Mouse (Mus musculus) brain, embryonic 14.5 days (tissue): ENCODE measurements around the gene Ech1. TPM values are rescaled to one million over a fixed set of nuclear protein-coding genes. Genes with fewer than 3 reads are reported as not detected.

ENCODE experiments used
- DNase-seq: peaks from one replicate; pipeline ENCODE4 v3.0.0-alpha.2; 2011; ENCODE audit warnings: low read depth
- CTCF ChIP-seq: fragments of 200-500 bp; IDR thresholded peaks from 2 replicates; pipeline ENCODE4 v1.5.1; 2012; ENCODE audit warnings: inconsistent platforms, mild to moderate bottlenecking, moderate library complexity, borderline replicate concordance; ENCODE audit not compliant: insufficient read depth, insufficient read length; ENCODE audit errors: extremely low read depth
- POLR2A ChIP-seq: fragments of 200-500 bp; IDR thresholded peaks from 2 replicates; pipeline ENCODE4 v1.6.1; 2012; ENCODE audit warnings: mild to moderate bottlenecking, inconsistent platforms, borderline replicate concordance; ENCODE audit not compliant: poor library complexity, insufficient read depth, insufficient read length, severe bottlenecking; ENCODE audit errors: extremely low read depth
- polyA plus RNA-seq: library from polyadenylated mRNA; depleted of rRNA; stranded (reverse); fragments of >200 nt; gene quantifications from 2 replicates; pipeline ENCODE4 v1.2.3, GENCODE M21; 2012; rRNA removed

The Ech1 gene
- polyA plus RNA-seq, 1 experiment = 77.8 TPM

DNA sequence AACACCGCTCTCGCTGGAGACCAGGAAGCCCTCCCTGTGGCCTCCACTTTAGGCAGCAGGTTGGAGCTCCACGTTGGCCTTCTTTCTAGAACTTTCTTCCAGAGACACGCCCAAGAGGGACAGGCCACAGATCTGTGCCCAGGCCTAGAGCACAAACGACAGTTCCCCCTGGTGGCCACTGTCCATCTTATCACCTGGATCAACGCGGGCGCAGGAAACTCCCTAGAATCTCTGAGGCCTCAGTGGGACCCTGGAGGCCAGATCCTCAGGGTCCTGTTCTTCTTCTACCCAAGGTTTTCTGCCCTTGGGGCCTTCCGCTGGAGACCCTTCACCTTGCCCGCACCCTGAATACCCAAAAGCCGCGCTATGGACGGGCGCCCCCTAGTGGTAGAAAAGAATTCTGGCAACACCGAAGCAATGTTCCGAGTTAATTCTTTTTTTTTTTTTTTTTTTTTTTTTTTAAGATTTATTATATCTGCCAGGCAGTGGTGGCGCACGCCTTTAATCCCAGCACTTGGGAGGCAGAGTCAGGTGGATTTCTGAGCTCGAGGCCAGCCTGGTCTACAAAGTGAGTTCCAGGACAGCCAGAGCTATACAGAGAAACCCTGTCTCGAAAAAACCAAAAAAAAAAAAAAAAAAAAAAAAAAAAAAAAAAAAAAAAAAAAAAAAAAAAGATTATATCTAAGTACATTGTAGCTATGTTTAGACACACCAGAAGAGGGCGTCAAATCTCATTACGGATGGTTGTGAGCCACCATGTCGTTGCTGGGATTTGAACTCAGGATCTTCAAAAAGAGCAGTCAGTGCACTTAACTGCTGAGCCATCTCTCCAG is 42.7 kb downstream of the Ech1 start:
- TF ChIP-seq CTCF = peak; percentile 56; the same call in 1 of the 2 replicates
- peak; percentile 56 for DNase-seq

DNA sequence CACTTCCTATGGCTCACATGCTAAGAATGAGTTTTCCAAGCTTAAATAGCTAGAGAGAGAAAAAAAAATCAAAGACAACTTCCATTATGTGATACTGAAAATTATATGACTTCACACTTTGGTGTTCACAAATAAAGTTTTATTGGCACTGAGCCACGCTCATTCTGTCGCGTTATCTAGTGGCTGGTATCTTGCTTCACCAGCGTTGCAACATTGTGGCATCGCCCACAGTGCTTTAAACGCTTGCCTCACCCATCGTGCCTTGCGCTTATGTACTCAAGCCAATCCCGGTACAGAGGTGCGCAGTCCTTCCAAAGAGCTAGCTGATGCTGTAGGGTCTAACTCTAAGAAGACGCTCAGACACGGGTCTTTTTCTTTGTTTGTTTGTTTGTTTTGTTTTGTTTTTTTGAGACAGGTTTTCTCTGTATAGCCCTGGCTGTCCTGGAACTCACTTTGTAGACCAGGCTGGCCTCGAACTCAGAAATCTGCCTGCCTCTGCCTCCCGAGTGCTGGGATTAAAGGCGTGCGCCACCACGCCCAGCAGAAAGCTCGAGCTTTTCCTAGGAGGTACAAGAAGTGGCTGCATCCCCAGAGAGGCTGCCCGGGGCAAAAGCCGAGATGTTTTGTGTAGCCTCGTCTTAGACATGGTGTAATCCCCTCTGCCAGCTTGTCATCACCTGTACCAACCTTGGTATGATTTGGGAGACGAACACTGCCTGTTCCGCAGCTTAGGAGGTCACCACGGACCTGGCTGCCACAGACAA is 46.1 kb downstream of the Ech1 start:
- TF ChIP-seq CTCF (no peak), POLR2A (no peak)
- no peak for DNase-seq

DNA sequence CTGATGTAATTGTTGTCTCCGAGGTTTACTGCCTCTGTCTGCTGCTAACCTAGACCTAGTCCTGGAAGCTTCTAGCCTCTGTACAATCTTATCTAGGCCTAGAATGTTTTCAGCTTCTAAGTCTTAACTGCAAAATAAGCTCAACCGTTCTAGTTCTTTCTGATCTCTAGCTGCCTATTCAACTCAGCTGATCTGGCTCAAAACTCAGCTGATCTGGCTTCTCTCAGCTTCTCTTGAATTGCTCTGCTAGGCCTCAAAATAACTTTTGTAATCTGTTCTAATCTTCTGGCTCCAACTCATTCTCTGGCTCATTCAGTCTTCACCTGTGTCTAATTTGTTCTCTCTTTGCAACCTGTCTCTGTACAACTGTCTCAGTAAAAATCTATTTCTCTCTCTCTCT is 49.5 kb downstream of the Ech1 start:
- TF ChIP-seq POLR2A = no peak
- no peak for TF ChIP-seq CTCF
- no peak for DNase-seq

DNA sequence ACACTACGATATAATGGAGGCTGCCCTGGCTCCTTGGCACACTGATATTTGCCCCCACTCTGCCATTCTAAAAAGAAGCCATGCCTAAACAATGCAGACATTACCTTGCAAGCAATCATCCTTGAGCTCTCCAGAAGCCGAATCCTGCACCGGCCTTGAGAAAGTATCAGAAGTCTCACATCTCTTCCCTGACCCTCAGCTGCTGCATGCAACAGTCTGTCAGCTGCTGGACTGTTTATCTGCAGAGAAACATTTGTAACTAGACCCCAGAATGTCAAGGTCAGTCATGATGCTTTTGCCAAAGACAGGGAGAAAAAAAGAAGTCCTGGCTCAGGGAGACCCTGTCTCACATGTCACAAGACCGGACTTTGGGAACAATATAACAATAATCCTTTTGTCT is 51.1 kb downstream of the Ech1 start:
- TF ChIP-seq CTCF (no peak), POLR2A (no peak)
- DNase-seq = no peak

GRCm38 (mm10) chr7:28877155-28877554 is 52.1 kb downstream of the Ech1 start:
- DNase-seq = no peak
- TF ChIP-seq CTCF = no peak
- TF ChIP-seq POLR2A = no peak

GRCm38 (mm10) chr7:28877856-28878255 is 52.8 kb downstream of the Ech1 start:
- no peak for TF ChIP-seq CTCF
- TF ChIP-seq POLR2A = no peak
- DNase-seq = no peak

DNA sequence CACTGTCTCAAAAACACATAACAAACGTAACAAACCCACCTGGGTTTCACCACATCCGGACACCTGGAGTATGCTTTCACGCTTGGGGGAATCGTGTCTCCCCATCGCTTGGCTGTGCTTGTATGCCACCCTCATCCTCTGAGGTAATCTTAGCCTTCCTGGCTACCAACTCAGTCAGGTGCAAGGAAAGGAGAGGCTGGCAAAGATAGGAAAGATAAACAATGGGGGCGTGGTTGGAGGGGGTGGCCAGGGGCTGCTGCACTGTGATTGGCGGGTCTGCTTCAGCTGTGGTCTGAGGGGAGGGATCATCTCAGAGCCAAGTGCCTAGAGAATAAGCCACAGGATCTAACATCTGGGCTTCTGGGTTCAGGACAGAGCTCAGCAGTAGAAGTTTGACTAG is 54.6 kb downstream of the Ech1 start:
- DNase-seq = no peak
- TF ChIP-seq CTCF = no peak
- no peak for TF ChIP-seq POLR2A

- TF ChIP-seq CTCF = no peak
- no peak for TF ChIP-seq POLR2A
- DNase-seq = peak; percentile 11
These were observed 55.5 kb downstream of the Ech1 start for GRCm38 (mm10) chr7:28880554-28880953.

DNA sequence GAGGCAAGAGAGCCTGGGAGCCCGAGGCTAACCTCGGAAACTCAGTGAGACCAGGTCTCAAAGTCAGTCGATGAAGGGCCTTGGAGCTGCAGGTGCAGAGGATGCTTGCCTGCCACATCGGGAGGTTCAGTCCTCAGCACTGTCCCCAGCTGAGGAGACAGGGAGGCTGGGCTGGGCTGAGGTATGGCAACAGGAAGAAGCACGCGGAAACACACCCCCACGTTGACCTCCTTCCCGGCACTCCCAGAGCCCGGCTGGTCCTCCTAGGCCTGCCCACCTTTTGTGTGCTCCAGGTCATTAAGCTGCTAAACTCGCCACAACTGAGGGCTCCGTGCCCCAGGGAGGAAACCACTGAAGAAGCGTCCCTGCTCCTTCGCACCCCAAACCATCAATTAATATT is 56.2 kb downstream of the Ech1 start, which contains the start of gene Capn12:
TSS of gene Capn12 (plus strand) at position 224 of the 400 bp plus-strand sequence.
- DNase-seq = no peak
- TF ChIP-seq CTCF (no peak), POLR2A (no peak)

Other genes starting within 250 kb of the Ech1 start
- 83.9 and 92.0 TPM in 2 replicates for gene Samd4b, start 227.1 kb upstream of the Ech1 start, polyA plus RNA-seq
- 18.9 and 21.3 TPM in 2 replicates for gene Pak4, start 227.0 kb upstream of the Ech1 start, polyA plus RNA-seq
- gene Acp7, start 193.9 kb upstream of the Ech1 start, polyA plus RNA-seq = 0.11 and 0.30 TPM in 2 replicates
- gene Fbxo27, start 132.4 kb upstream of the Ech1 start, polyA plus RNA-seq = 18.0 and 22.0 TPM in 2 replicates
- gene Fbxo17, start 108.4 kb upstream of the Ech1 start, polyA plus RNA-seq = 3.3 and 4.1 TPM in 2 replicates
- 68.0 and 91.1 TPM in 2 replicates for gene Mrps12, start 83.4 kb upstream of the Ech1 start, polyA plus RNA-seq
- gene Sars2, start 83.2 kb upstream of the Ech1 start, polyA plus RNA-seq = 22.5 and 27.4 TPM in 2 replicates
- gene Ccer2, start 69.0 kb upstream of the Ech1 start, polyA plus RNA-seq = 0.33 TPM in 1 of 2 replicates, not detected in the other
- gene Sirt2, start 58.5 kb upstream of the Ech1 start, polyA plus RNA-seq = 119 and 125 TPM in 2 replicates
- 32.7 and 34.7 TPM in 2 replicates for gene Nfkbib, start 57.7 kb upstream of the Ech1 start, polyA plus RNA-seq
- gene Rinl, start 36.2 kb upstream of the Ech1 start, polyA plus RNA-seq = 0.90 and 1.1 TPM in 2 replicates
- gene Hnrnpl, start 16.7 kb upstream of the Ech1 start, polyA plus RNA-seq = 444 and 451 TPM in 2 replicates
- gene Lgals4, start 8.6 kb downstream of the Ech1 start, polyA plus RNA-seq = 6.0 and 7.0 TPM in 2 replicates
- 30.7 and 31.2 TPM in 2 replicates for gene Lgals7, start 38.6 kb downstream of the Ech1 start, polyA plus RNA-seq
- gene Capn12, start 56.2 kb downstream of the Ech1 start, polyA plus RNA-seq = 0.08 and 0.16 TPM in 2 replicates
- 134 and 173 TPM in 2 replicates for gene Actn4, start 137.1 kb downstream of the Ech1 start, polyA plus RNA-seq
- gene Eif3k, start 156.6 kb downstream of the Ech1 start, polyA plus RNA-seq = 411 and 463 TPM in 2 replicates
- 7.8 and 8.2 TPM in 2 replicates for gene Map4k1, start 156.8 kb downstream of the Ech1 start, polyA plus RNA-seq